Mouse (Mus musculus): Measurements from ENCODE around the gene Extl1.
"Not testable (repeated sequence)": the region's sequence is repeated elsewhere in the genome, so short reads cannot be mapped to it uniquely, and the experiment has no call there.

Gene Extl1

DNA sequence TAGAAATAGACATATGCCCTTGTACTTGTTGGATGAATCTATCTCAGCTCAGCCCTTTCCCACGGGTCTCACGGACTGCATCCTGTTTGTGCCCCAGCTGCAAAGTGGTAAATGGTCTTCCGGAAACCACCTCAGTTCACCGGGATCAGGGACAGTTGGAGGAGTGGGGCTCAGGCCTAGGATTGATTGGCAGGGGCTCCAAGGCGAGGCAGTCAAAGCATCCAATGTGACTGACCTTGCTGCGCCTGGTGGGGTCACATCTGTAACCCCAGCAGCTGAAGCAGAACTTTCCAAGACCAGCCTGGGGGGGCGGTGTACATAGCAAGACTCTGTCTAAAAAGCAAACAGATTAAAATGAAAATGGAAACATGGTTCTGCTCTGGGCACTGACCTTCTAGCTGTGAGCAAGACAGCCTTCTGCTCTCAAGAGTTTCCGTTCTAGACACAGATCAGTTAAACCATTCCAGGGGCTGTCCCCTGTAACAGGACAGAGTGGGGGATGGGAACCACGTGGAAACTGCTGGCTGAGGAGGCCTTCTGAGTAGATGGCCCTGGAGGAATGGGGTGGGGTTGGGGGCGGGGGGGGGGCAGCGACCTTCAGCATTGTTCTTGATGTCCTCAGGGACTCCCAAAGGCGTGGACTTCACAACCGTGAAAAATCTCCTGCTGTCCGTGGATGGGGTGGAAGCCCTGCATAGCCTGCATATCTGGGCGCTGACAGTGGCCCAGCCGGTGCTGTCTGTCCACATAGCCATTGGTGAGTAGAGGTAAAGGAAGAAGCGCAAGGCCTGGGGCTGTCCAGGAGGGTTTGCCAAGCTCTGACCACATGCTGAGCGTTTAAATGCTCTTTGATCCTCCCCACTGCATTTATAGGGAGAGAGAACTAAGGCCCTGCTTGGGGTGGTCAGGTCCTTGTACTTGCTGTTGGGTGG, 32.1 kb downstream of the Extl1 start:
- in situ Hi-C loops (cut with MboI, MseI), result no loop called here

- in situ Hi-C loops (cut with MboI, MseI), result no loop called here
Observed at GRCm38 (mm10) chr4:134350641-134351040, 33.0 kb downstream of the Extl1 start.

GRCm38 (mm10) chr4:134349829-134350228, 33.8 kb downstream of the Extl1 start:
- in situ Hi-C loops (cut with MboI, MseI), result no loop called here

DNA sequence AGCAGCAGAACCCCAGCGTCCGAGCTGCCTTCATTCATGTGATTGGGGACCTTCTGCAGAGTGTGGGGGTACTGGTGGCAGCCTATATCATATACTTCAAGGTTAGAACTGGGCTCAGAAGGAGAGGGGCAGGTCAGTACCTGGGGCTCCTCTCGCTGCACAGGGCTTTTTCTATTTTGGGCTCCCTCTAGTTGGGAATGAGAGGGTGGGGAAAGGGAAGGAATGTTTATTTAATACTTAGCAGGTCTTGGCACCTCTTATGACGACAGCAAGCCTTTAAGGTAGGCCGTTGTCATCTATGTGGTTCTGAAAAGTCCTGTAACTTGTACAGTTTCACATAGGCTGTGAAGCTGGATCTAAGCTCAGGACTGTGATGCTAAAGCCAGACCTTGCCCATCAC, 35.1 kb downstream of the Extl1 start:
- in situ Hi-C loops (cut with MboI, MseI), result no loop called here

DNA sequence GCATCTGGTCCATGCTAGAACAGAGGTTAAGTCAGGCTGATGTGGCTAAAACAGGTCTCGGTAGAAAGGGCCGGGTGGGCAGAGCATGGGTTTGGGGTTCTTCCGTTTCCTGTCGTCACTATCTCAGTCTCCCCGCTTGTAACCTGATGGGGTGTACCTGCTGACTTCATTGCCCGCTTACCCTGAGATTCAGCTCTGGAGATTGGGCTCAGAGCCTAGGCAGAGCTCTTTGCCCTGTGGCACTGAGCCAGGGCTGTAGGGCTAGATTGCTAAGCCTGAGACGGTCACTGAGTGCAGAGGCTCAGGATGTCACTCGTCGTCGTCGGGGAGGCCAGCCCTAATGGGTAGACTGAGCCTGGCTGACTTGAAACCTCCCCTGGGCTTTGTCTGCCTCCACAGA, 35.6 kb downstream of the Extl1 start:
- in situ Hi-C loops (cut with MboI, MseI), result no loop called here

DNA sequence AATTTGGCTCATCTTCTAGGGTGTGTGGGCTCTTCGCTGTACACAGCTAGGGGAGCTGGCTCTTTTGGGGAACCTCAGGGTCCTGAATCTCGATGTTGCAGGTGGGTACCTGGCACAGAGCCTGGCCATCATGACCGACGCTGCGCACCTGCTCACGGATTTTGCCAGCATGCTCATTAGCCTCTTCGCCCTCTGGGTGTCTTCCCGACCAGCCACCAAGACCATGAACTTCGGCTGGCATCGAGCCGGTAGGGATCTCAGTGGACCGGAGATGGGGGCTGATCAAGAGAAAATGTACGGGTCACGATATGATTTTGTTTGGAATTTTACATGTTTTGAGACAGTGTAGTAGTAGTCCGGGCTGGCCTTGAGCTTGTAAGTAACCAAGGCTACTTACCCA, 37.8 kb downstream of the Extl1 start:
- in situ Hi-C loops (cut with MboI, MseI), result no loop called here

- in situ Hi-C loops (cut with MboI, MseI), result no loop called here
Observed at GRCm38 (mm10) chr4:134344620-134345019, 39.0 kb downstream of the Extl1 start.

DNA sequence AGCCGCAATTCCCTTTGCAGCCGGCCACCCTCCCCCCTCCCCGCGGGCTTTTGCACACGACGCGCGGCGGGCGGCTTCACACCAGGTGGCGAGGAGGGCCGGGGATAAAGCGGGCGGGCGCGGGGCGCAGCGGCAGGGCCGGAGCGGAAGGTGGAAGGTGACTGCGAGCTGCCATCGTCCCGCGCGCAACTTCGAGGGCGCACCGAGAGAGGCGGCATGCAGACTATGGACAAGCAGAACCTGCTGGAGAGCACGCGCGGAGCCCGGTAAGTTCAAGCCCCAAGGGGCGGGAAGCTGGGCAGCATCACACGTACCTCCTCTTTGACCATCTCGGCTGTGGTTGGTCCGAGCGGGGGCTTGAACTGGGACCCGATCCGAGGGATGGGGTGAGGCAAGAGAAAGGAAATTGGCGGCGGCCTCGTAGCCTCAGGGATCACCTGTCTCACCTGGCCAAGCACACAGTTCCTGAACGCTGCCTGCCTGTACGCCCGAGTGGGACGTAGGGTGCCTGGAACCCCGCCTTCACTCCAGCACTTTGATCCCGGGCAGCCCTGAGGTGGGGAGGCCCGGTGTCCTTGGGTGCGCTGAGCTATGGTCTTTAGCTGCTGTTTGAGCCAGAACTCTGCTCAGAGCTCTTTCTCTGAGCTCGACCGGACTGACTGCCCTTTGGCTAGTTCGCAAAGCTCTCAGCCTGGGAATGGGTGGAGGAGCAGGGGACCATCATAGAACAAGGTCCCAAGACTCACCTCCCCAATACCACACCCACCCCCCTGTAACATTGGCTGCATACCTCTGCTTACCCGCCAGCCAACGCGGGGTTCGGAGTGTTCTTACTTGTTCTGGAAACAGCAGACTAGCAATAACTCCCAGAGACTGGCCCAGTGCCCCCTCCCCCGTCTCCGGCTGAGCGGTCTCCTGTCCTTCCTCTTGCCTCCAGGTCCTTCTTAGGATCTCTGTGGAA, 40.3 kb downstream of the Extl1 start, which contains the start of gene Slc30a2:
TSS of gene Slc30a2 (plus strand) at position 111 of the 961 bp plus-strand sequence.
- in situ Hi-C loops (cut with MboI, MseI), result no loop called here

DNA sequence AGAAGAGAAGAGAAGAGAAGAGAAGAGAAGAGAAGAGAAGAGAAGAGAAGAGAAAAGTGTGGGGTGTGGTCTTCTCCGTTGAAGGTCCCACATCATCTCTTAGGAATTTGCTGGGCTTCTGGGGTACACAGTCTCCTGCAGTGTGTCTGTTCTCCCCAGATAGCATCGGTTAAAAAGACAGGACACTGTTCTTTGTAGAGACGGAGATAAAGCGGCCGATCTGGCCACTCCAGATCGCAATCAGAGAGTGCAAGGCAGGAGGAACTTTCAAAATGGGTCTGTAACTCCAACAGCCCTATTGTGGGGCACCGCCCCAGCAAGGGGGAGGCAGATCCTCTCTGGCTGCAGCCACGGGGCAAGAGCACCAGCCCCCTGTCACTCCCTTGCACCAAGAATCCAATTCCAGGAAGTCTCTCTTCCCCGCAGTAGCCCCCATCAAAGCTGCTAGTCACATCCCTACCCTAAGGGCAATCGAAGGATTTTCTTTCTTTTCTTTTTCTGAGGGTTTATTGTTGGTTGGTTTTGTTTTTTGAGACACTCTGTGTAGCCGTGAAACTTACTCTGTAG, 41.4 kb downstream of the Extl1 start:
- in situ Hi-C loops (cut with MboI, MseI), result no loop called here

- in situ Hi-C loops (cut with MboI, MseI), result not testable (repeated sequence)
Observed at GRCm38 (mm10) chr4:134341231-134341630, 42.4 kb downstream of the Extl1 start.

GRCm38 (mm10) chr4:134330281-134330680, 53.4 kb downstream of the Extl1 start:
- in situ Hi-C loops (cut with MboI, MseI), result no loop called here

- in situ Hi-C loops (cut with MboI, MseI), result loop anchor here (10.0 kb wide), 1 partner anchor 1246 kb away; the partner anchor contains the start of gene Grhl3
Observed at GRCm38 (mm10) chr4:134328832-134329231, 54.8 kb downstream of the Extl1 start.

DNA sequence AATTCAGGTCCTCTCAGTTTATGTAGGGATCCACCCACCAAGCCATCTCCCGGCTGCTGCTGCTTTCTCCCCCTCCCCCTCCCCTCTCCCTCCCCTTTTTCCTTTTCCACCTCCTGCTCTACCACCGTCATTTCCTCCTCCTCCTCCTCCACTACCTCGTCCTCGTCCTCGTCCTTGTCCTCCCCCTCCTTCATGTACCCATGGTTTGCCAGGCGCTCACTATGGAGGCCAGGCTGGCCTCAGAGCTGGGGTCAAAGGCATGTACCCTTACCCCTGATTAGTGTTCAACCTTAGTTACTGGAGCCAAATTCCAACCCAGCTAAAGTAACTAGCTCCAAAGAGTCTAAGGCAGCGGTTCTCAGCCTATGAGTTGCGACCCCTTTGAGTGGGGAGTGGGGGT, 55.5 kb downstream of the Extl1 start:
- in situ Hi-C loops (cut with MboI, MseI), result loop anchor here (10.0 kb wide), 1 partner anchor 1247 kb away; the partner anchor contains the start of gene Grhl3

- in situ Hi-C loops (cut with MboI, MseI), result loop anchor here (10.0 kb wide), 1 partner anchor 1248 kb away; the partner anchor contains the start of gene Grhl3
Observed at GRCm38 (mm10) chr4:134326859-134327530, 56.7 kb downstream of the Extl1 start.

DNA sequence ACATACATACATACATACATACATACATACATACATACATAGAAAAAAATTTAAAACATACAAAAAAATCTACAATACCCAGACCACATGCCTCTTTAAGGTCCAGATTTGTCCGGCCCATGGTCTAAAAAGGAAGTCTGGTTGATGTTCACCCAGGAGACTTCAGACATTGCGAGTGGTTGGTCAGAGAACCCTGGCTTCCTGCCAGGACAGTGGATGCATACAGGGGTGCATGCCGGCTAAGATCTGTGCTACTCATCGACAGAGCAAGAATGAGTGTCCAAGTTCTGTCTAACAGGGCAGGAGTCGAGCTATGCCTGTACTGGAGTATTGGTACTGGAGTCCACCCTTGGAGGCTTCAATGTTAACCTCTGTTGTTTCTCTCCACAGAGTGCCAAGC, 59.0 kb downstream of the Extl1 start:
- in situ Hi-C loops (cut with MboI, MseI), result loop anchor here (5.0 to 10.0 kb wide), 2 partner anchors 58 to 1250 kb away; partner anchors contain the start of genes Extl1 and Grhl3

GRCm38 (mm10) chr4:134321524-134321923, 62.1 kb downstream of the Extl1 start:
- in situ Hi-C loops (cut with MboI, MseI), result loop anchor here (5.0 to 10.0 kb wide), 2 partner anchors 61 to 1253 kb away; partner anchors contain the start of genes Extl1 and Grhl3

DNA sequence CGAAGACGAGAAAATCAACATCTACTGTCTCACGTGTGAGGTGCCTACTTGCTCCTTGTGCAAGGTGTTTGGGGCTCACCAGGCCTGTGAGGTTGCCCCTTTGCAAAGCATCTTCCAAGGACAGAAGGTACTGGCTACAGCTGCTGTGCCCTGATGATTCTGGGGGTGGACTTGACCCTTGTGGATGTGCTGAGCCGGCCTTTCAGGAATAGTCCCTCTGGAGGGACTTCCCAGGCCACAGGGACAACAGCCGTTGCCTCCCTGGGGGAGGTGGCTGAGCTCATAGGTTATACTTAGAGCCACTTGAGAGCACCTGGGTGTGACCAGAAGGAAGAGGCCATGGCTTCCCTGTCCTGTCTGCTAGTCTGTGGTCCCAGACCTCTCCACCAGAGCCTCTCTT, 64.0 kb downstream of the Extl1 start:
- in situ Hi-C loops (cut with MboI, MseI), result loop anchor here (5.0 to 10.0 kb wide), 2 partner anchors 63 to 1255 kb away; partner anchors contain the start of genes Extl1 and Grhl3

DNA sequence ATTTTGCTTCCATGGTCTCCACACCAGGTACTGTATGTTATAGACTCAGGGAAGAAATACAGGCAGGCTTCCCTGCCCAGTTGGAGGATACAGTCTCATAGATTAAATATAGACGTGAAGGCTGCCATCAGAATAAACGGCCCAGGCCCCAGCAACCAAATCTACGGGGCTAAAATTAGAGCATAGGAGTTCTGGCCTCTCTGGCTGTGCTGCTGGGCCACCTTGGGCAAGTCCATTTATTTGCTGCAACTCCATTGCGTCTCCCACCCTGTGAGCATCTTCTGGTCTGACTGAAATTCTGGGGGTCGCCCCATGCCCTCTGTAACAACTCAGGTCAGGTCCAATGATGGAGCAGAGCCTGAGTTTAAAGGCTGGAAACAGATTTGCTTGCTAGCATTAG, 64.6 kb downstream of the Extl1 start:
- in situ Hi-C loops (cut with MboI, MseI), result no loop called here

DNA sequence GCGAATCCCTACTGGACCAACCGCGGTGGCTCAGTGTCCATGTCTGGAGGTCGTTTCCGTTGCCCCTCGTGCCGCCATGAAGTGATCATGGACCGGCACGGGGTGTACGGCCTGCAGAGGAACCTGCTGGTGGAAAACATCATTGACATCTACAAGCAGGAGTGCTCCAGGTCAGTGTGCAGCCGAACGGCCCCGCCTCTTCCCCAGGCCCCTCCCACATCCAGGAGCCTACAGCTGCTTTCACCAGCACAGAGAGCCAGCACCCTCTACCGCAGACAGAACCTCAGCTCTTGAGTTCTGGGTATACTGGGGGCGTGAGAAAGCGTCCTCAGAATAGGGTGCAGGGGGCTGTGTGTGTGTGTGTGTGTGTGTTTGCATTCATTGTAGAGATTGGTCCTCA, 67.3 kb downstream of the Extl1 start:
- in situ Hi-C loops (cut with MboI, MseI), result no loop called here

- in situ Hi-C loops (cut with MboI, MseI), result no loop called here
Observed at GRCm38 (mm10) chr4:134315470-134315869, 68.2 kb downstream of the Extl1 start.

GRCm38 (mm10) chr4:134314876-134315275, 68.8 kb downstream of the Extl1 start, which contains the start of gene Trim63:
TSS of gene Trim63 (plus strand) at chr4:134315120.
- in situ Hi-C loops (cut with MboI, MseI), result no loop called here

Measured in regulatory T cell (primary cell).